Mouse (Mus musculus): ENCODE measurements around the gene Fnbp1. TPM values are rescaled to one million over a fixed set of nuclear protein-coding genes. Genes with fewer than 3 reads are reported as not detected.
A peak's percentile ranks its signal among the peaks of the same experiment; 100 is the strongest.

The Fnbp1 gene
- total RNA-seq, 2 experiments from 2014 or later, result 9.2 to 11.9 TPM

DNA sequence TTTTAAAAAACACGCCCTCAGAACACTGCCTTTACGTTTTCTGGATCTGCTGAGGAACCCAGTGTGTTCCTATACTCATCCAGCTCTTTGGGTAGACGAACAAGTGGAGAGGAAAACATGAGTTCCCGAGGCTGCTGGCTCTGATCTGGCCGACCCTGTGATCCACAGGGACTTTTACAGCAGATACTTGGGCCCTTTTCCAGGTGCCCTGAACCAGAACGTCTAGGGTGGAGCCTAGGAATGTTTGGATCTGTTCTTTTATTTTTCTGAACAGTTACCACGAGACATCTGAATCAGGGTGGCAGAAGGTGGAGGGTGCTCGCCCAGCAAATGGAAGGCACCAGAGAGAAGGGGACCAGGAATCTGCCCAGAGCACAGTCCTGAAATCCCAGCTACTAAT, 42.7 kb downstream of the Fnbp1 start:
- no peak for DNase-seq (ENCODE audit: low spot score)

- no peak for DNase-seq (ENCODE audit: low spot score)
These were observed 43.2 kb downstream of the Fnbp1 start for GRCm38 (mm10) chr2:31098616-31099015.

DNA sequence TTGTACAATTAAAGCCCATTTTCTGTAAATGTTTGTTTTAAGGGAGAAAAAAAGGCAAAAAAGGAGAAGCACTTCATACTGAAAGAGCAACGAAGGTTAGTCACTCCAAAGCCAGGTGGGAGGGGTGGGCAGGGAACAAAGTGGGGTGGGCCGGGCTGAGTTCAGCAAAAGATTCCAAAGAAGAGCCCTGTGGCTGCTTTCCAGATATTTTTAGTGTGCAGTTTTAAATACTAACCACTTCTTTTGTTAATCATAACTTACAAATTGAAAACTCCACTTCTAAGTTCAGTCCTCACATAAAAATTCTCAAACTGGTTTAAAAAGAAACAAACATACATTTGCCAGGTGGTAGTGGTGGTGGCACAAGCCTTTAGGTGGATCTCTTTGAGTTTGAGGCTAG, 44.5 kb downstream of the Fnbp1 start:
- no peak for DNase-seq (ENCODE audit: low spot score)

GRCm38 (mm10) chr2:31096119-31096518, 45.7 kb downstream of the Fnbp1 start:
- no peak for DNase-seq (ENCODE audit: low spot score)

DNA sequence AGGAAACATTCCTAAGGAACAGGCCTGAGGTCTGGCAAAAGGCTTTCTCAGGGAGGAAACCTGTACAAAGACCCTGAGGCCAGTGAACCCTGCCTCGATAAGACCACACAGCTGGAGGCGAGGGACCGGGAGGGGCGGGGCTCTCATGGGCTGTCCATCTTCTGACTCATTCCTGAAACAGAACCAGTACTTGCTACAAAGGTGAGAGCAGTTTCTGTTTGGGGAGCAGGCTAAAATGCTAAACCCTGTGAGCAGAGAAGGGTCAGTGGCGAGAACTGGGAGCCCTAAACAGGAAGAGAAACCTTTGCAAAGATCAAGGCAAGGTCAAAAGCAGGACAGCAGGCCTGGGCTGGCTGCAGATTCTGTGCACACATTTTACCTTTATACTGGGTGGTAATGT, 47.2 kb downstream of the Fnbp1 start:
- DNase-seq (ENCODE audit: low spot score), result no peak

GRCm38 (mm10) chr2:31092939-31093338, 48.9 kb downstream of the Fnbp1 start:
- no peak for DNase-seq (ENCODE audit: low spot score)

GRCm38 (mm10) chr2:31091182-31091581, 50.6 kb downstream of the Fnbp1 start:
- no peak for DNase-seq (ENCODE audit: low spot score)

- DNase-seq (ENCODE audit: low spot score), result no peak
These were observed 52.2 kb downstream of the Fnbp1 start for GRCm38 (mm10) chr2:31089607-31090006.

DNA sequence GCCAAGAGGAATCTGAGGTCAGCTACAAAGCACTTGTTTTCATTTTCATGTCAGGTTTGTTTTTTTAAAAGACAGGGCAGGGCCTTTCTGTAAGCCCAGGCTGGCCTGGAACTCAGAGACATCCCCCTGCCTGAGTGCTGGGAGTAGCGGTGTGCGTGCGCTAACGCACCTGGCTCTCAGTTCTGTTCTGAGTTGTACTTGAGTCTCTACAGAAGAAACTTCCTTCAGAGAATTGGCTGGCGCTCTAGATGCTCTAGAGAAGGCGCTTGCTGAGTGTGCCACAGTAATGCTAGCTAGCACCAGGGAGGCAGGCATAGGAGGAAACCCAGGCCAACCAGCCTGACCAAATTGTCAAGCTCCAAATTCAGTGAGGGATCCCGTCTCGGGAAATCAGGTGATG, 52.9 kb downstream of the Fnbp1 start:
- DNase-seq (ENCODE audit: low spot score), result no peak

DNA sequence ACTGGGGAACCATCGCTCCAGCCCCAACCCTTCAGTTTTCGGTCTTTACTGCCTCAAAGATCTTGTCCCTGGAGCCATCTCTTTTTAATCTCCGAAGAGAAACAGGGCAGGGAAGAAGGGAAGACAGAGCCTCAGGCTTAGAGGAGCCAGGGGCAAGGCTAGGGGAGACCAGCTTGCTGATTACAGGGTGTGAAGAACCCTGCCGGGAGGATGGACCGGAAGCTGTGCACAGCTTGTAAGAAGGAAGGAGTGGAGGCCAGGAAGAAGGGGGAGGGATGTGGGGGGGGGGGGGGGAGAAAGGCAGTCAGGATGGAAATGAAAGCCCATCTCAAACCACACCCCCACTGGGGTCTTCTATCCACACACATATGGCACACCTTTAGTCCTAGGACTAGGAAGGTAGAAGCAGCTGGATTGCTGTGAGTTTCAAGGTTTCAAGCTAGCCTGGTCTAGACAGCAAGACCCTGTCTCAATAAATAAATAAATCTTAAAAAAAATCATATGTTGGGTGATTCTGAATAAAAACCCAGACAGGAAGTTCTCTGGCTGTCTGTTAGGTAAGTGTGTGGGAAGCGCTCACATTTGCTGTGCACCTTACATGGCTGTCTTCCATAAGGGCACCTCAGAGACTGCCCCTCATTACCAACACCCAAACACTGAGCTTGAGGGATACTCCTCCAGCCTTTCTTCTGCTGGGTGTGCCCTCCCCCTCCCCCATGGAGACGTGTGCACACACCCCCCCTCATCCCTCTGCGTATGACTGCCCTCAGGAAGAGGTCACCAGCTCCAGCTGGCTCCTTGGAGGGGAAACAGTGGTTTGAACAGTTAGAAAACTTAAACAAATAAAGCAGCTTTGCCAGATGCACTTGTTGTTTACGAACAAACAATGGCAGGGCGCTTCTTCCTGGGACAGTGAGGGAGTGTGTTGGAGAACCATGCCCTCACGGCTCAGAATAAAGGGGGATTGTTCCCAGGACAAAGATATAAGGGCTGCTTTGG, 53.8 kb downstream of the Fnbp1 start:
- peak; percentile 38 for DNase-seq (ENCODE audit: low spot score)

GRCm38 (mm10) chr2:31087085-31087484, 54.7 kb downstream of the Fnbp1 start:
- DNase-seq (ENCODE audit: low spot score), result no peak

GRCm38 (mm10) chr2:31086543-31086942, 55.3 kb downstream of the Fnbp1 start:
- DNase-seq (ENCODE audit: low spot score), result no peak

- DNase-seq (ENCODE audit: low spot score), result no peak
These were observed 57.5 kb downstream of the Fnbp1 start for GRCm38 (mm10) chr2:31084169-31084850.

DNA sequence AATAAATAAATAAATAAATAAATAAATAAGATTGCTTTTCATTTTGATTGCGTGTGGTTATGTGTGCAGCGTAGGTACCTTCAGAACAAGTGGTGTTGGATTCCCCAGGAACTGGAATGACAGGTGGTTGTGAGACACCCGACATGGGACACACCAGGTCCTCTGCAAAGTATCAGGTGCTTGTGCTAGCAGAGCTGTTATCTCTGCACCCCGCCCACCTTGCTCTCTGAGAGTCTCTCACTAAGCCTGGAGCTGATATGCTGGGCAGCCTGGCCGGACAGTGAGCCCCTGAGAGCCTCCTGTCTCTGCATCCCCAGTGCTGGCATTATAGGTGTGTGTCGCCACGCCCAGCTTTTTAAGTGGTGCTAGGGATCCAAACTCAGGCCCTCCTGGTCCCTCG, 58.4 kb downstream of the Fnbp1 start:
- no peak for DNase-seq (ENCODE audit: low spot score)

DNA sequence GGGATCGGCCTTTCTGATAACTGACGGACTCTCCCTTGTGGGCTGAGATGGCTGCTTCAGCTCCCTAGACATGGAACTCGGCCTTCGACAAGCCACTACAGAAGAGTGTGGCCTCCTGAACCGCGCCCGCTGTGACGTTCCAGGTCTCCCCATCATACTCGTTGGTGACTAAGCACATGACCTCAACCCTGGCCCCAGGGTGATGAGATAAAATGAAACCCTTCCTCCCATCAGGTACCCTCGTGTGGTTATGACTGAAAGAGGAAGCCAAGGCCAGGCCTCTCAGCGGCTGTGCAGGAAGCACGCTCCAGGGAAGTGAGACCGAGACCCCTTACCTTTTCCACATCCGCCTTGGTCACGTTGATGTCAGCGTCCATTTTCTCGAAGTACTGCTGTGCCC, 59.2 kb downstream of the Fnbp1 start:
- no peak for DNase-seq (ENCODE audit: low spot score)

- no peak for DNase-seq (ENCODE audit: low spot score)
These were observed 60.5 kb downstream of the Fnbp1 start for GRCm38 (mm10) chr2:31081349-31081748.

DNA sequence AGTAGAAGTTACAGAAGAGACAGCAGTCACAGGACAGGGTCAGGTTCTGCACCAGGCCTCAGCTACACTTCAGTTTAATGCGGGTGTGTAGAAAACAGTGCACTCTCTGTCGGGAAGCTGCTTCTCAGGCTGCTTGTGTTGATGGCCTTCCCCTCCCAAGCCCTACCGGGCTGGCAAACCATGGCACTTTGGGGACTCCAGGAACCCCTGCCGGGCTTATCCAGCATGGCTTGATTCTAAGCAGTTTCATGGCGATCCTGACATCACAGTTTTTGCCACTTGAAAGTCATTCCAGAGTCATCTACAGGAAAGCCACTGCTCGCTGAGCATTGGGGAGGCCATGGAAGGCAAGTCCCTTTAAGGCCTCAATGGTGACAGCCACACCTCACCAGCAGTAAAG, 62.7 kb downstream of the Fnbp1 start:
- no peak for DNase-seq (ENCODE audit: low spot score)

DNA sequence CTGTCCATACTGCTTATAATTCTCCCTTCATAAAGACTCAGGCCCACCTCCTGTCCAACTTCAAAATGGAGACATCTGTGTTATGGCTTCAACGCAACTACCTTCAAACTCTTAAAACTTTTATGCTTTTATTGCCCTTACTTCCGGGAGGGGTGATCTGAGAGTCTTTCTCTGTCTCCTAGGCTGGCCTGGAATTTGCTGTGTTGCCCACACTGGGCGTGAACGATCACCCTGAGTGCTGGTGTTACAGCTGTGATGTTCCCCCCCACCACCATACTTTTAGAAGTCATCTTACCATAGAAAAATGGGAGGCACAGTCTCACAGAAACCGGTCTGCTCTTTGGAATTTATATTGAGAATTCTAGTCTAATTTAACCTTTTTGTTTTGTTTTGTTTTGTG, 64.2 kb downstream of the Fnbp1 start:
- no peak for DNase-seq (ENCODE audit: low spot score)

DNA sequence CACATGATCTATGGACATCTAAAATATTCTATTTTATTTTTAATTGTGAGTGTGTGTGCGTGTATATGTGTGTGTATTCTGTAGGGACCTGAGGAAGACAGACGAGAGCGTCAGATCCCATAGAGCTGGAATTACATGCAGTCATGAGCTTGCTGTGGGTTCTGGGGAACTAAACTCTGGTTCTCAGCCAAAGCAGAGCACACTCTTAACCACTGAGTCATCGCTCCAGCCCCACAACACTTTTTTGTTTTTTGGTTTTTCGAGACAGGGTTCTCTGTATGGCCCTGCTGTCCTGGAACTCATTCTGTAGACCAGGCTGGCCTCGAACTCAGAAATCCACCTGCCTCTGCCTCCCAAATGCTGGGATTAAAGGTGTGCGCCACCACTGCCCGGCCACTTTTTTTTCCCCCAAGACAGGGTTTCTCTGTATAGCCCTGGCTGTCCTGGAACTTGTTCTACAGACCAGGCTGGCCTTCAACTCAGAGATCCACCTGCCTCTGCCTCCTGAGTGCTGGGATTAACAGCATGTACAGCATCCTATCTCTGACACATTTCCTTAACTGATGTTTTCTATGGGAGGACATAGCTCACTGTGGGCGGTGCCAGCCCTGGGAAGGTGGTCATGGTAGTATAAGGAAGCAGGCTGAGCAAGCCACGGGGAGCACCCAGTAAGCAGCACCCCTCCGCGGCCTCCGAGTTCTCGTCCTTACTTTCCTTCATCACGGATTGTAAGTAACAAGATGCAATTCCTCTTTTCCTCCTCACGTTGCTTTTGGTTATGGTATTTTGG, 65.3 kb downstream of the Fnbp1 start:
- no peak for DNase-seq (ENCODE audit: low spot score)

GRCm38 (mm10) chr2:31075836-31076235, 66.0 kb downstream of the Fnbp1 start:
- DNase-seq (ENCODE audit: low spot score), result no peak

- DNase-seq (ENCODE audit: low spot score), result no peak
These were observed 66.6 kb downstream of the Fnbp1 start for GRCm38 (mm10) chr2:31075168-31075567.

DNA sequence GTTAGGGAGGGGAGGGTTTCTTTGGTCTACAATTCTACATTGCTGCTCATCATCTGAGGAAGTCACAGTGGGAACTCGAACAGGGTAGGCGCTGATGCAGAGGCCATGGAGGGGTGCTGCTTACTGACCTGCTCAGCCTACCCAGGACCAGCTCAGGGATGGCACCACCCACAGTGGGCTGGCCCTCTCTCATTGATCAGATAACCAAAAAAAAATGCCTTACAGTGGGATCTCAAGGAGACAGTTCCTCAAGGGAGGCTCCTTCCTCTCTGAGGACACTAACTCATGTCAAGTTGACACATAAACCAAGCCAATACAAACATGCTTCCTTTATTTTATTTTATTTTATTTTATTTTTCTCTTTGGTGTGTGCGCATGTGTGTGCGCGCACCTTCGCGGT, 72.3 kb downstream of the Fnbp1 start:
- no peak for DNase-seq (ENCODE audit: low spot score)

All from gastrocnemius, adult 18-20 months (tissue).